Mouse (Mus musculus) myocyte (in vitro differentiated cells): ENCODE data around the gene Stum. TPM values are rescaled to one million over a fixed set of nuclear protein-coding genes. Genes with fewer than 3 reads are reported as not detected.

Experiments
- H3K27me3 ChIP-seq: one replicate; pipeline ENCODE4 v1.6.1; 2011; ENCODE audit not compliant: control insufficient read depth, insufficient read depth, insufficient read length
- H3K36me3 ChIP-seq: one replicate; pipeline ENCODE4 v1.6.1; 2011; ENCODE audit not compliant: control insufficient read depth, insufficient read depth
- H3K4me2 ChIP-seq: one replicate; pipeline ENCODE4 v1.6.1; 2011; ENCODE audit warnings: low read depth, control low read depth
- H3K4me3 ChIP-seq: one replicate; pipeline ENCODE4 v1.5.1; 2011; ENCODE audit warnings: mild to moderate bottlenecking, control low read depth, moderate library complexity
- H3K79me2 ChIP-seq: one replicate; pipeline ENCODE4 v1.6.1; 2011; ENCODE audit not compliant: control insufficient read depth, insufficient read depth
- H3ac ChIP-seq: one replicate; pipeline ENCODE4 v1.6.1; 2011; ENCODE audit not compliant: control insufficient read depth, insufficient read length
- CEBPB ChIP-seq: IDR thresholded peaks from 2 replicates; pipeline ENCODE4 v1.6.1; 2011; ENCODE audit warnings: mild to moderate bottlenecking, moderate library complexity; ENCODE audit not compliant: poor library complexity, insufficient read depth, severe bottlenecking
- E2F4 ChIP-seq: IDR thresholded peaks from one replicate; pipeline ENCODE4 v1.6.1; 2011; ENCODE audit warnings: mild to moderate bottlenecking, control low read depth, moderate library complexity; ENCODE audit not compliant: insufficient read depth
- MAX ChIP-seq: IDR thresholded peaks from one replicate; pipeline ENCODE4 v1.6.1; 2011; ENCODE audit warnings: low read depth, mild to moderate bottlenecking, control low read depth
- MYOD1 ChIP-seq, 3 experiments: IDR thresholded peaks; one replicate each; pipeline ENCODE4 v1.6.1; 2011; ENCODE audit warnings: control low read depth in 2 of 3, low read depth in 2 of 3, mild to moderate bottlenecking in 2 of 3, moderate library complexity in 1 of 3; ENCODE audit not compliant: insufficient read length in 2 of 3, control insufficient read depth in 1 of 3
- MYOG ChIP-seq, 3 experiments: IDR thresholded peaks; one replicate each; pipeline ENCODE4 v1.6.1; 2011; ENCODE audit warnings: control low read depth in 2 of 3, low read depth in 2 of 3, mild to moderate bottlenecking in 2 of 3; ENCODE audit not compliant: insufficient read length in 2 of 3, control insufficient read depth in 1 of 3, insufficient read depth in 1 of 3
- POLR2A ChIP-seq: IDR thresholded peaks from one replicate; pipeline ENCODE4 v1.6.1; 2011; ENCODE audit warnings: low read depth, mild to moderate bottlenecking, control low read depth, moderate library complexity; ENCODE audit not compliant: insufficient read length
- POLR2AphosphoS2 ChIP-seq: IDR thresholded peaks from one replicate; pipeline ENCODE4 v1.6.1; 2011; ENCODE audit warnings: low read depth, control low read depth; ENCODE audit not compliant: insufficient read length
- REST ChIP-seq: IDR thresholded peaks from one replicate; pipeline ENCODE4 v1.6.1; 2011; ENCODE audit warnings: mild to moderate bottlenecking, control low read depth, moderate library complexity; ENCODE audit not compliant: insufficient read depth, insufficient read length
- SRF ChIP-seq: IDR thresholded peaks from one replicate; pipeline ENCODE4 v1.6.1; 2011; ENCODE audit warnings: low read depth; ENCODE audit not compliant: control insufficient read depth, insufficient read length
- TCF12 ChIP-seq: IDR thresholded peaks from one replicate; pipeline ENCODE4 v1.6.1; 2011; ENCODE audit warnings: mild to moderate bottlenecking, control low read depth; ENCODE audit not compliant: poor library complexity, insufficient read depth, severe bottlenecking
- TCF3 ChIP-seq: IDR thresholded peaks from one replicate; pipeline ENCODE4 v1.6.1; 2011; ENCODE audit warnings: low read depth, control low read depth; ENCODE audit not compliant: insufficient read length
- USF1 ChIP-seq: IDR thresholded peaks from one replicate; pipeline ENCODE4 v1.6.1; 2011; ENCODE audit warnings: low read depth, mild to moderate bottlenecking, control low read depth, moderate library complexity
- polyA plus RNA-seq: library from polyadenylated mRNA; unstranded; fragments of >200 nt; fragmentation: generic; extraction: Trizol; gene quantifications from one replicate; pipeline ENCODE4 v1.2.1, GENCODE M21; 2012; ENCODE audit warnings: missing spikeins

Stum gene
- polyA plus RNA-seq, 1 experiment = 0.28 TPM

DNA sequence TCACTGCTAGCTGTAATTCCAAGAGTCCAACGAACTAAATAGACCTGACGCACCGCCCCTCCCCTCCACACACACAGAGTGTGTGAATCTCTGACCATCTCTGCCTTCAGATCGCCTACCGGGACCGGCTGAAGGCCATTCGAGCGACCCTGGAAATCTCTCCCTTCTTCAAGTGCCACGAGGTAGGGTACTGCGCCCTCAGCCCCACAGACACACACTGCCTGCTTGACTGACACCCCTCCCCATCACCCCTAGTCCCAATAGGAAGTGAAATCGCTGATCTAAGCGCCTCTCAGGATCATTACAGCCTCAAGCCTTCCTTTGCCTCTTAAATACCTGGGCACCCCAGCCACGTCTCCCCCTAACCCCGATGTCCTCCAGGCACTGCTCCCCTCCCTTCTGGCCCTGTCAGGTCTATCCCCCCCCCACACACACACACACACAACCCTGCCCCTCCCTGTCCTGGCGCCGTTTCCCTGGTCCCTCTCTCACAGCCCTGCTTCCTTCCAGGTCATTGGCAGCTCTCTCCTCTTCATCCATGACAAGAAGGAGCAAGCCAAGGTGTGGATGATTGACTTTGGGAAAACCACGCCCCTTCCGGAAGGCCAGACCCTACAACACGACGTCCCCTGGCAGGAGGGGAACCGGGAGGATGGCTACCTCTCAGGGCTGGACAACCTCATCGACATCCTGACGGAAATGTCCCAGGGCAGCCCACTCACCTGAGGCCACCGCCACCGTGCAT lies 62.0 kb downstream of the Stum start:
- TF ChIP-seq TCF3 = no peak
- TF ChIP-seq USF1 = no peak
- TF ChIP-seq MAX = no peak
- no peak for TF ChIP-seq REST
- H3ac ChIP-seq = no peak overlapping the region
- peaks cover 9% of the 10 kb centered on the region for H3K27me3 ChIP-seq
- H3K4me3 ChIP-seq = no peak overlapping the region
- no peak overlapping the region for H3K4me2 ChIP-seq
- no peaks in the 10 kb centered on the region for H3K79me2 ChIP-seq
- no peaks in the 10 kb centered on the region for H3K36me3 ChIP-seq

DNA sequence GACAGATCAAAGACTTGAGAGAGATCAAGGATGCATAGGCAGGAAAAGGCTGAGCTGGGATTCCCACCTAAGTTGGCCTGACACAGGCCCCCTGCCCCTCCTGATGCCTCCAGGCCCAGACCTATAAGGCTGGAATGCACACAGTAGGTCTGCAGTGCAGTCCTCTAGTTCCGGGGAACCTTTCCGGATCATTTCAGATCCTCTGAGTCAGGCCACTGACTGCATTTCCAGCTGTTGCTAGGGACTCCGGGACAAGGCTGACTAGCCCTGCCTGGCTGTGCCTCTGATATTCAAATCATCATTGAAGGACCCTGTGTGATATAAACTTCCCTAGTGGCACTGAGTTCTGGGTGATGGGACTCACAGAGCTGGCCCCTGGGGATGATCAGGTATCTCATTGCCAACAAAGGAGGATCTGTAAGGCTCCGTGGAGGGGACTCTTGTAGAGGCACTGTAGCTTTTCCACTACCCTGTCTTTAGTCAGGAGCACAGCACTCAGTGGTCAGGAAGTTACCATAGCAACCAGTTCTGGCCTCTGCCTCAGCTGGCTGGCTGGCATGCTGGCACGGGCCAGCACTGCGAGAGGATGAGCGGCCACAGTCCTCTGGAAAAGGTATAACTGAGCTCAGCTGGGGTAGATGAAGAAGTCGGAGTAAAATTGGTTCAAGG lies 62.7 kb downstream of the Stum start:
- Histone ChIP-seq H3K36me3 (no peaks in the 10 kb centered on the region), H3K4me2 (no peak overlapping the region), H3K79me2 (no peaks in the 10 kb centered on the region), H3ac (no peak overlapping the region), H3K4me3 (no peak overlapping the region), H3K27me3 (peaks cover 2% of the 10 kb centered on the region)
- TF ChIP-seq TCF3 = no peak
- no peak for TF ChIP-seq POLR2AphosphoS2
- TF ChIP-seq USF1 = no peak
- TF ChIP-seq REST = no peak
- no peak for TF ChIP-seq CEBPB
- no peak for TF ChIP-seq TCF12
- no peak for TF ChIP-seq SRF
- no peak for TF ChIP-seq MAX
- no peak for TF ChIP-seq MYOD1 (IDR thresholded peaks at IDR 0.05; ENCODE audit: control insufficient read depth in 1 of 3, insufficient read length in 2 of 3, low read depth in 2 of 3)
- TF ChIP-seq E2F4 = no peak
- TF ChIP-seq POLR2A = no peak

DNA sequence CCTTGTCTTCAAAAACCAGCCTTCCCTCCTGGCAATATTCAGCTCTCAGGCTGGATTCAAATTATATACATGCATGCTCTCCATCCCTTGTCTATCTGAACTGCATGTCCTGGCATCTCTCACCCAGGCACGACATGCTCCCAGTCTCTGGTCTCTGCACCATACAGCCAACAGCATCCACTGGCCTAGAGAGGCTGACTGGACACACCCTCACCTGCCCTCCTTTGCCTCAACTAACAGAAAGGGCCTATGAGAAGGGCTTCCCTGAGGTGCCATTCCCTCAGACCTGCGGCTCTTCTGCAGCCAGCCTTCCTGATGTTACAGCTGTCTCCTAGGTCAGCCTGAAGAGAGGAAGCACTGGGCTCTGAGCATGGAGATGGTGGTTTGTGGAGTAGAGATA lies 64.2 kb downstream of the Stum start:
- TF ChIP-seq POLR2AphosphoS2 = no peak
- TF ChIP-seq MYOG (IDR thresholded peaks at IDR 0.05; ENCODE audit: control insufficient read depth in 1 of 3, insufficient read depth in 1 of 3, insufficient read length in 2 of 3, low read depth in 2 of 3) = no peak
- no peak for TF ChIP-seq E2F4
- TF ChIP-seq CEBPB = no peak
- TF ChIP-seq REST = no peak
- no peak for TF ChIP-seq POLR2A
- TF ChIP-seq TCF12 = no peak
- no peak for TF ChIP-seq MYOD1 (IDR thresholded peaks at IDR 0.05; ENCODE audit: control insufficient read depth in 1 of 3, insufficient read length in 2 of 3, low read depth in 2 of 3)
- TF ChIP-seq USF1 = no peak
- no peak for TF ChIP-seq TCF3
- TF ChIP-seq SRF = no peak
- no peak for TF ChIP-seq MAX
- no peaks in the 10 kb centered on the region for H3K79me2 ChIP-seq
- no peak overlapping the region for H3K4me2 ChIP-seq
- H3K27me3 ChIP-seq = no peaks in the 10 kb centered on the region
- H3K4me3 ChIP-seq = no peak overlapping the region
- H3K36me3 ChIP-seq = no peaks in the 10 kb centered on the region
- no peak overlapping the region for H3ac ChIP-seq

DNA sequence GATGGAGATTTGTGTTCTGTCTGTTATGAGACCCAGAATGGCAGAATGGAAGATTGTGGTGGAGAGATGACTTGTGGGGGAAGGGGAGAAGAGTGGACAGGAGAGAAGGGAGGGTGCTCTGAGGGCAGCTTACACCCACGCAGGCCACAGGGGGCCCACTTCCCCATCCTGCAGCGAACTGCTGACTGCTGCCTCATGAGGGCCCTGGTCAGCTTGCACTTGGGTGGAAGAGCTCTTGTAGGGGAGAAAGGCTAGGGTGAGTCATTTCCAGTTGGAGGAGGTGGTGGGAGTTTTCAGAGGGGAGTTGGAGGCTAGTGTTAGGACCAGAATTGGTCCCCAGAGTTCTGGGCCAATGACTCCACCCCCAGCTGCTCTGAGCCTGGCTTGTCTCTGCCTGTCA lies 66.2 kb downstream of the Stum start:
- no peak overlapping the region for H3ac ChIP-seq
- H3K4me3 ChIP-seq = no peak overlapping the region
- H3K4me2 ChIP-seq = no peak overlapping the region
- no peaks in the 10 kb centered on the region for H3K79me2 ChIP-seq
- H3K27me3 ChIP-seq = peaks cover 4% of the 10 kb centered on the region
- TF ChIP-seq SRF = no peak
- TF ChIP-seq USF1 = no peak
- no peak for TF ChIP-seq POLR2AphosphoS2
- TF ChIP-seq POLR2A = no peak
- no peak for TF ChIP-seq TCF3
- no peak for TF ChIP-seq REST
- TF ChIP-seq TCF12 = no peak
- no peak for TF ChIP-seq MYOG (IDR thresholded peaks at IDR 0.05; ENCODE audit: control insufficient read depth in 1 of 3, insufficient read depth in 1 of 3, insufficient read length in 2 of 3, low read depth in 2 of 3)
- no peak for TF ChIP-seq MAX
- no peak for TF ChIP-seq CEBPB
- TF ChIP-seq E2F4 = no peak
- no peak for TF ChIP-seq MYOD1 (IDR thresholded peaks at IDR 0.05; ENCODE audit: control insufficient read depth in 1 of 3, insufficient read length in 2 of 3, low read depth in 2 of 3)
- no peaks in the 10 kb centered on the region for H3K36me3 ChIP-seq

DNA sequence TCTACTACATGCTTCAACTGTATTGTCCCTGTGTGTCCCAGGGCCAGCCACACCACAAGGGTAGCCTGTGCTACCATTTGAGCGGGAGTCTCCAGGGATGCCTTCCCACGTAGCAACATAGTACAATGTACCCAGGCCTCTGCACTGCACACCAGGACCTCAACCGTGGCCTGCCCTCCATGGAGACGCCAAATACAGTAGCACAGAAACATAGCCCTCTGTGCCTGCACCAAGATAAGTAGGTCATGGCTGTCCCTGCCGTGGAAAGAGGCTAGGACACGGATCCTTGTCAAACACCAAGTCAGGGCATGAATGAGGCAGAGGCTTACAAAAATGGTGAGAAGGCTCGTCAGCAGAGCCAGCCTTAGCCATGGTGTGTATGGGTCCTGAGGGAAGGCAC lies 67.5 kb downstream of the Stum start:
- H3K4me3 ChIP-seq = no peak overlapping the region
- no peak overlapping the region for H3K4me2 ChIP-seq
- peaks cover 4% of the 10 kb centered on the region for H3K27me3 ChIP-seq
- no peaks in the 10 kb centered on the region for H3K79me2 ChIP-seq
- H3ac ChIP-seq = no peak overlapping the region
- TF ChIP-seq POLR2A (no peak), MYOD1 (IDR thresholded peaks at IDR 0.05; ENCODE audit: control insufficient read depth in 1 of 3, insufficient read length in 2 of 3, low read depth in 2 of 3) (no peak), CEBPB (no peak), MYOG (IDR thresholded peaks at IDR 0.05; ENCODE audit: control insufficient read depth in 1 of 3, insufficient read depth in 1 of 3, insufficient read length in 2 of 3, low read depth in 2 of 3) (no peak), SRF (no peak), TCF3 (no peak)
- no peaks in the 10 kb centered on the region for H3K36me3 ChIP-seq
